Mouse (Mus musculus) CH12.LX (cell line): Measurements from ENCODE around the gene Zmat5. TPM values are rescaled to one million over a fixed set of nuclear protein-coding genes. Genes with fewer than 3 reads are reported as not detected.

Experiments used
- DNase-seq: peaks from one replicate; pipeline ENCODE4 v3.0.0-alpha.2; 2013; ENCODE audit errors: extremely low read depth
- H3K27ac ChIP-seq: 2 replicates; pipeline ENCODE4 v1.5.1; 2012; ENCODE audit warnings: low read depth, mild to moderate bottlenecking, control low read depth, moderate library complexity; ENCODE audit not compliant: insufficient read depth
- H3K27me3 ChIP-seq: replicated peaks from 2 replicates; pipeline ENCODE3; 2012; ENCODE audit warnings: inconsistent platforms
- H3K36me3 ChIP-seq, 2 experiments: replicated peaks in 1 of 2; 2 replicates each; pipeline versions ENCODE3 to v1.6.1; 2012; ENCODE audit warnings: inconsistent platforms in 1 of 2, low read length in 1 of 2, mild to moderate bottlenecking in 1 of 2, mixed read lengths in 1 of 2, moderate library complexity in 1 of 2; ENCODE audit not compliant: control insufficient read depth in 1 of 2, insufficient read depth in 1 of 2
- H3K4me1 ChIP-seq, 2 experiments: 2 replicates each; pipeline ENCODE4 v1.6.1; 2012; ENCODE audit warnings: inconsistent platforms in 1 of 2, moderate library complexity in 1 of 2; ENCODE audit not compliant: insufficient read depth in 2 of 2, control insufficient read depth in 1 of 2
- H3K4me2 ChIP-seq: 2 replicates; pipeline ENCODE4 v1.6.1; 2012; ENCODE audit warnings: low read depth, mild to moderate bottlenecking, control low read depth; ENCODE audit not compliant: poor library complexity, insufficient read depth, severe bottlenecking
- H3K4me3 ChIP-seq, 3 experiments: fragments of 150-350 bp in 1 of 3; sonication (generic) in 1 of 3; replicated peaks in 1 of 3; 2 replicates each; pipeline versions ENCODE3 to v1.5.1; 2011 to 2012; ENCODE audit warnings: low read depth in 2 of 3, low read length in 2 of 3, mild to moderate bottlenecking in 2 of 3, moderate library complexity in 2 of 3, control low read depth in 1 of 3, improper control_type of control experiment in 1 of 3, inconsistent platforms in 1 of 3, mixed read lengths in 1 of 3; ENCODE audit not compliant: poor library complexity in 1 of 3
- H3K79me2 ChIP-seq: replicated peaks from 2 replicates; pipeline ENCODE4 v1.6.1; 2012; ENCODE audit warnings: mild to moderate bottlenecking, moderate library complexity; ENCODE audit not compliant: control insufficient read depth, poor library complexity, insufficient read depth, severe bottlenecking; ENCODE audit errors: extremely low read depth
- H3K9ac ChIP-seq: 2 replicates; pipeline ENCODE4 v1.6.1; 2012; ENCODE audit warnings: low read depth, mild to moderate bottlenecking, control low read depth, moderate library complexity; ENCODE audit not compliant: insufficient read depth
- H3K9me3 ChIP-seq: replicated peaks from 2 replicates; pipeline ENCODE3; 2012; ENCODE audit warnings: low read length, inconsistent platforms, mixed read lengths
- CTCF ChIP-seq, 2 experiments: IDR thresholded peaks in 1 of 2; conservative IDR thresholded peaks in 1 of 2; 2 replicates each; pipeline ENCODE4 v1.5.1; 2011 to 2012; ENCODE audit warnings: low read depth in 2 of 2, low read length in 2 of 2, improper control_type of control experiment in 1 of 2, inconsistent platforms in 1 of 2, mild to moderate bottlenecking in 1 of 2, moderate library complexity in 1 of 2
- ELF1 ChIP-seq: IDR thresholded peaks from 2 replicates; pipeline ENCODE4 v1.6.1; 2014; ENCODE audit warnings: low read depth, mild to moderate bottlenecking, inconsistent platforms, low read length, improper control_type of control experiment
- HCFC1 ChIP-seq: IDR thresholded peaks from 2 replicates; pipeline ENCODE4 v1.6.1; 2012; ENCODE audit warnings: low read depth, mild to moderate bottlenecking, inconsistent platforms, low read length, improper control_type of control experiment
- JUND ChIP-seq: conservative IDR thresholded peaks from 2 replicates; pipeline ENCODE4 v1.6.1; 2011; ENCODE audit warnings: low read depth, low read length, improper control_type of control experiment
- KAT2A ChIP-seq: IDR thresholded peaks from 2 replicates; pipeline ENCODE4 v1.6.1; 2012; ENCODE audit warnings: low read length, improper control_type of control experiment, inconsistent platforms; ENCODE audit not compliant: insufficient replicate concordance
- MEF2A ChIP-seq: IDR thresholded peaks from 2 replicates; pipeline ENCODE4 v1.6.1; 2014; ENCODE audit warnings: low read depth, mild to moderate bottlenecking, inconsistent platforms, low read length, improper control_type of control experiment, borderline replicate concordance
- MXI1 ChIP-seq: IDR thresholded peaks from 2 replicates; pipeline ENCODE4 v1.6.1; 2011; ENCODE audit warnings: mild to moderate bottlenecking, low read depth, low read length, improper control_type of control experiment
- MYC ChIP-seq: IDR thresholded peaks from 2 replicates; pipeline ENCODE4 v1.6.1; 2011; ENCODE audit warnings: low read depth, mild to moderate bottlenecking, improper control_type of control experiment, low read length
- NRF1 ChIP-seq: IDR thresholded peaks from 2 replicates; pipeline ENCODE4 v1.6.1; 2014; ENCODE audit warnings: low read depth, mild to moderate bottlenecking, inconsistent platforms, low read length, improper control_type of control experiment, moderate library complexity
- POLR2AphosphoS2 ChIP-seq: IDR thresholded peaks from 2 replicates; pipeline ENCODE4 v1.6.1; 2011; ENCODE audit warnings: low read depth, low read length, improper control_type of control experiment
- SIN3A ChIP-seq: IDR thresholded peaks from 2 replicates; pipeline ENCODE4 v1.6.1; 2012; ENCODE audit warnings: low read length, improper control_type of control experiment, inconsistent platforms
- SMC3 ChIP-seq: IDR thresholded peaks from 2 replicates; pipeline ENCODE4 v1.6.1; 2011; ENCODE audit warnings: low read depth, low read length, improper control_type of control experiment
- TBP ChIP-seq: conservative IDR thresholded peaks from 2 replicates; pipeline ENCODE4 v1.6.1; 2011; ENCODE audit warnings: low read depth, low read length, improper control_type of control experiment
- TCF12 ChIP-seq: IDR thresholded peaks from 2 replicates; pipeline ENCODE4 v1.6.1; 2014; ENCODE audit warnings: low read depth, mild to moderate bottlenecking, inconsistent platforms, low read length, improper control_type of control experiment
- USF2 ChIP-seq: conservative IDR thresholded peaks from 2 replicates; pipeline ENCODE4 v1.6.1; 2011; ENCODE audit warnings: low read depth, low read length, improper control_type of control experiment
- ZC3H11A ChIP-seq: IDR thresholded peaks from 2 replicates; pipeline ENCODE4 v1.6.1; 2012; ENCODE audit warnings: low read depth, mild to moderate bottlenecking, inconsistent platforms, low read length, improper control_type of control experiment
- ZKSCAN1 ChIP-seq: IDR thresholded peaks from 2 replicates; pipeline ENCODE4 v1.6.1; 2012; ENCODE audit warnings: low read depth, inconsistent platforms, low read length, improper control_type of control experiment, borderline replicate concordance
- ZMIZ1 ChIP-seq: IDR thresholded peaks from 2 replicates; pipeline ENCODE4 v1.6.1; 2012; ENCODE audit warnings: low read depth, mild to moderate bottlenecking, inconsistent platforms, low read length, improper control_type of control experiment
- ZNF384 ChIP-seq: IDR thresholded peaks from 2 replicates; pipeline ENCODE4 v1.6.1; 2012; ENCODE audit warnings: low read depth, low read length, improper control_type of control experiment, inconsistent platforms
- dilution Hi-C: fragments of 300-500 bp; cut with MboI; formaldehyde crosslinking; loops from 2 replicates; pipeline ENCODE4 v1.14.3; 2020; ENCODE audit warnings: low sequenced_read_pairs; ENCODE audit not compliant: extremely low pct_unique_long_range_greater_than_20kb, extremely low pct_ligation_motif_present
- in situ Hi-C: fragments of 300-500 bp; cut with MboI; formaldehyde crosslinking; loops from 3 replicates; pipeline ENCODE4 v1.14.3; 2019; ENCODE audit warnings: low sequenced_read_pairs, low pct_ligation_motif_present, low pct_unique_long_range_greater_than_20kb, mixed read lengths
- polyA plus RNA-seq: library from polyadenylated mRNA; unstranded; fragments of >175 nt; gene quantifications from 2 replicates; pipeline ENCODE4 v1.2.1, GENCODE M21; 2012; ENCODE audit warnings: low read depth; ENCODE audit not compliant: insufficient read length
- total RNA-seq, 2 experiments: library from RNA; depleted of rRNA; stranded (reverse); fragments of 300-350 nt in 1 of 2; fragments of >200 nt in 1 of 2; gene quantifications; 2 replicates each; pipeline ENCODE4 v1.2.3; 2012 to 2014

The Zmat5 gene
- total and polyA plus RNA-seq, 3 experiments = 35.9 to 75.2 (median 51.4) TPM

GRCm38 (mm10) chr11:4740785-4741184 is 36.3 kb downstream of the Zmat5 start:
- in situ Hi-C loops (no loop called here), dilution Hi-C loops (no loop called here)
- Histone ChIP-seq H3K79me2 (no peaks in the 10 kb centered on the region), H3K27ac (no peak overlapping the region), H3K4me2 (no peak overlapping the region), H3K4me3 (no peak overlapping the region), H3K9me3 (peaks cover under 1% of the 10 kb centered on the region), H3K36me3 (peaks cover 21 to 31% of the 10 kb centered on the region in 2 experiments), H3K9ac (no peak overlapping the region), H3K4me1 (peaks cover 4 to 15% of the 10 kb centered on the region in 2 experiments), H3K27me3 (no peaks in the 10 kb centered on the region)
- no peak for DNase-seq
- no peak for TF ChIP-seq ZMIZ1
- TF ChIP-seq HCFC1 = no peak
- TF ChIP-seq MEF2A = no peak
- no peak for TF ChIP-seq ELF1
- no peak for TF ChIP-seq MYC
- no peak for TF ChIP-seq MXI1
- TF ChIP-seq NRF1 = no peak

GRCm38 (mm10) chr11:4744691-4745090 is 40.2 kb downstream of the Zmat5 start:
- H3K9ac ChIP-seq = no peak overlapping the region
- no peak for TF ChIP-seq SIN3A
- TF ChIP-seq SMC3 = no peak
- TF ChIP-seq HCFC1 = no peak
- no peak for TF ChIP-seq JUND
- TF ChIP-seq TBP = no peak
- no peak for TF ChIP-seq ELF1
- TF ChIP-seq ZNF384 = no peak
- no peak for TF ChIP-seq KAT2A
- TF ChIP-seq POLR2AphosphoS2 = no peak
- no peak overlapping the region for H3K4me2 ChIP-seq
- no peak for DNase-seq
- no peak overlapping the region for H3K4me3 ChIP-seq
- peaks cover 2% of the 10 kb centered on the region for H3K27me3 ChIP-seq
- dilution Hi-C loops (no loop called here), in situ Hi-C loops (no loop called here)
- H3K36me3 ChIP-seq = peaks cover 0 to under 1% of the 10 kb centered on the region in 2 experiments
- H3K4me1 ChIP-seq = no peaks in the 10 kb centered on the region
- H3K9me3 ChIP-seq = peaks cover 10% of the 10 kb centered on the region
- H3K79me2 ChIP-seq = no peaks in the 10 kb centered on the region
- H3K27ac ChIP-seq = no peak overlapping the region

- in situ Hi-C loops (no loop called here), dilution Hi-C loops (no loop called here)
These were observed 41.5 kb downstream of the Zmat5 start for GRCm38 (mm10) chr11:4745969-4746368.

More at GRCm38 (mm10) chr11:4745969-4746368, 41.5 kb downstream of the Zmat5 start:
- Histone ChIP-seq H3K4me2 (no peak overlapping the region), H3K79me2 (no peaks in the 10 kb centered on the region), H3K9me3 (peaks cover 10% of the 10 kb centered on the region), H3K27ac (no peak overlapping the region), H3K27me3 (peaks cover 7% of the 10 kb centered on the region), H3K36me3 (no peaks in the 10 kb centered on the region), H3K9ac (no peak overlapping the region), H3K4me1 (no peaks in the 10 kb centered on the region), H3K4me3 (no peak overlapping the region)
- no peak for TF ChIP-seq CTCF (conservative IDR thresholded peaks at IDR 0.05 in 1 of 2, IDR thresholded peaks at IDR 0.05 in 1 of 2; ENCODE audit: low read depth in 2 of 2, low read length in 2 of 2)
- TF ChIP-seq USF2 = no peak
- TF ChIP-seq TCF12 = no peak
- no peak for TF ChIP-seq MXI1
- TF ChIP-seq KAT2A = no peak
- TF ChIP-seq SIN3A = no peak
- TF ChIP-seq ZKSCAN1 = no peak
- TF ChIP-seq ZC3H11A = no peak
- TF ChIP-seq ZNF384 = no peak
- no peak for TF ChIP-seq NRF1
- TF ChIP-seq ELF1 = no peak
- no peak for DNase-seq
